Mouse (Mus musculus) midbrain, embryonic 13.5 days (tissue): ENCODE results near the gene Atp6v1f. TPM values are rescaled to one million over a fixed set of nuclear protein-coding genes. Genes with fewer than 3 reads are reported as not detected.

Experiments used
- ATAC-seq: fragments of 200-750 bp; cut with Nextera tagmentation; 2 replicates; pipeline ENCODE4 v1.8.0; 2017; ENCODE audit warnings: mild to moderate bottlenecking, moderate TSS enrichment, moderate library complexity
- H3K27ac ChIP-seq: fragments of 300-500 bp; sonication (generic); 2 replicates; pipeline ENCODE4 v1.5.1; 2015; ENCODE audit warnings: inconsistent platforms, mild to moderate bottlenecking, moderate library complexity
- H3K27me3 ChIP-seq: fragments of 300-500 bp; sonication (generic); 2 replicates; pipeline ENCODE4 v1.6.1; 2015; ENCODE audit warnings: mild to moderate bottlenecking, inconsistent platforms
- H3K36me3 ChIP-seq: fragments of 300-500 bp; sonication (generic); 2 replicates; pipeline ENCODE4 v1.6.1; 2015; ENCODE audit warnings: mild to moderate bottlenecking, inconsistent platforms
- H3K4me1 ChIP-seq: fragments of 300-500 bp; sonication (generic); replicated peaks from 2 replicates; pipeline ENCODE4 v1.6.1; 2015; ENCODE audit warnings: inconsistent platforms
- H3K4me2 ChIP-seq: fragments of 300-500 bp; sonication (generic); replicated peaks from 2 replicates; pipeline ENCODE4 v1.6.1; 2015; ENCODE audit warnings: moderate library complexity, mild to moderate bottlenecking, inconsistent platforms
- H3K4me3 ChIP-seq: fragments of 300-500 bp; sonication (generic); replicated peaks from 2 replicates; pipeline ENCODE4 v1.5.1; 2015; ENCODE audit warnings: mild to moderate bottlenecking, inconsistent platforms
- H3K9ac ChIP-seq: fragments of 300-500 bp; sonication (generic); replicated peaks from 2 replicates; pipeline ENCODE4 v1.6.1; 2015; ENCODE audit warnings: mild to moderate bottlenecking, inconsistent platforms
- H3K9me3 ChIP-seq: fragments of 300-500 bp; sonication (generic); 2 replicates; pipeline ENCODE4 v1.6.1; 2016; ENCODE audit warnings: mild to moderate bottlenecking, inconsistent platforms
- WGBS: fragments of 180-500 bp; shearing (Covaris S2); methylation state at CpG from one replicate; pipeline ENCODE4 v1.1.7; 2015; 5-methylcytosine and 5-hydroxymethylcytosine counted together
- polyA plus RNA-seq: library from polyadenylated mRNA; unstranded; fragments of >200 nt; fragmentation: Nextera tagmentation; extraction: Ambion mirVana; gene quantifications from 2 replicates; pipeline ENCODE4 v1.2.1, GENCODE M21; 2015

The Atp6v1f gene
- polyA plus RNA-seq, 1 experiment from 2014 or later: 328 TPM

- Histone ChIP-seq H3K36me3 (no peaks in the 10 kb centered on the region), H3K4me2 (no peak overlapping the region), H3K9ac (no peak overlapping the region), H3K27me3 (peaks cover 48% of the 10 kb centered on the region), H3K4me3 (no peak overlapping the region), H3K9me3 (no peaks in the 10 kb centered on the region), H3K4me1 (no peaks in the 10 kb centered on the region), H3K27ac (no peak overlapping the region)
- WGBS: 90% methylated on average over 1 of the region's 1 CpGs
- no peak for ATAC-seq
These were observed 34.1 kb downstream of the Atp6v1f start for GRCm38 (mm10) chr6:29501599-29501998.

GRCm38 (mm10) chr6:29505493-29505892, 38.0 kb downstream of the Atp6v1f start:
- Histone ChIP-seq H3K4me2 (no peak overlapping the region), H3K27ac (no peak overlapping the region), H3K27me3 (peaks cover 56% of the 10 kb centered on the region), H3K4me3 (no peak overlapping the region), H3K36me3 (no peaks in the 10 kb centered on the region), H3K4me1 (peaks cover 11% of the 10 kb centered on the region), H3K9ac (no peak overlapping the region; the same call in 1 of the 2 replicates), H3K9me3 (no peaks in the 10 kb centered on the region)
- ATAC-seq: no peak
- WGBS: 84% methylated on average over 5 of the region's 5 CpGs

GRCm38 (mm10) chr6:29506834-29507233, 39.3 kb downstream of the Atp6v1f start:
- Histone ChIP-seq H3K9ac (0 out of 2 replicates have a peak overlapping the region, but pooled peaks have one; percentile 19), H3K4me3 (peak overlapping the region; percentile 47), H3K4me1 (peaks cover 11% of the 10 kb centered on the region), H3K36me3 (no peaks in the 10 kb centered on the region), H3K27me3 (peaks cover 56% of the 10 kb centered on the region), H3K27ac (no peak overlapping the region), H3K9me3 (no peaks in the 10 kb centered on the region), H3K4me2 (peak overlapping the region; percentile 65)
- 24% methylated on average over 8 of the region's 8 CpGs for WGBS
- ATAC-seq: peak; percentile 60

GRCm38 (mm10) chr6:29507447-29508309, 40.2 kb downstream of the Atp6v1f start, which contains the start of gene Kcp:
TSS of gene Kcp (minus strand) at chr6:29507952.
- peak; percentile 72 for ATAC-seq
- H3K27me3 ChIP-seq: peaks cover 56% of the 10 kb centered on the region
- H3K4me2 ChIP-seq: peak within 1 kb of the TSS; percentile 65
- H3K27ac ChIP-seq: no peak within 1 kb of the TSS
- no peaks in the 10 kb centered on the region for H3K9me3 ChIP-seq
- H3K4me1 ChIP-seq: peaks cover 11% of the 10 kb centered on the region
- H3K9ac ChIP-seq: peak within 1 kb of the TSS; percentile 68
- 2% methylated on average over 23 of the region's 47 CpGs for WGBS
- H3K36me3 ChIP-seq: no peaks in the 10 kb centered on the region
- H3K4me3 ChIP-seq: peak within 1 kb of the TSS; percentile 47

- Histone ChIP-seq H3K27me3 (peaks cover 50% of the 10 kb centered on the region), H3K27ac (no peak overlapping the region)
- WGBS: 48% methylated on average over 2 of the region's 2 CpGs
These were observed 41.6 kb downstream of the Atp6v1f start for GRCm38 (mm10) chr6:29509086-29509485.

GRCm38 (mm10) chr6:29513284-29513683, 45.8 kb downstream of the Atp6v1f start:
- no peaks in the 10 kb centered on the region for H3K36me3 ChIP-seq
- H3K9ac ChIP-seq: no peak overlapping the region
- peak; percentile 67 for ATAC-seq
- under 1% methylated on average over 11 of the region's 11 CpGs for WGBS
- peaks cover 10% of the 10 kb centered on the region for H3K4me1 ChIP-seq
- H3K9me3 ChIP-seq: no peaks in the 10 kb centered on the region
- H3K27ac ChIP-seq: no peak overlapping the region
- H3K4me3 ChIP-seq: peak overlapping the region; percentile 7; the same call in 1 of the 2 replicates
- H3K4me2 ChIP-seq: peak overlapping the region; percentile 46
- H3K27me3 ChIP-seq: peaks cover 27% of the 10 kb centered on the region

More at GRCm38 (mm10) chr6:29509086-29509485, 41.6 kb downstream of the Atp6v1f start:
- H3K9me3 ChIP-seq: no peaks in the 10 kb centered on the region
- no peak for ATAC-seq
- no peak overlapping the region for H3K4me2 ChIP-seq
- H3K36me3 ChIP-seq: no peaks in the 10 kb centered on the region
- H3K9ac ChIP-seq: no peak overlapping the region
- H3K4me3 ChIP-seq: no peak overlapping the region
- H3K4me1 ChIP-seq: peaks cover 21% of the 10 kb centered on the region

GRCm38 (mm10) chr6:29517139-29517538, 49.6 kb downstream of the Atp6v1f start:
- Histone ChIP-seq H3K36me3 (no peaks in the 10 kb centered on the region), H3K27me3 (peaks cover 12% of the 10 kb centered on the region; the same call in 1 of the 2 replicates), H3K4me3 (no peak overlapping the region), H3K4me1 (peaks cover 10% of the 10 kb centered on the region), H3K27ac (no peak overlapping the region), H3K4me2 (no peak overlapping the region), H3K9ac (no peak overlapping the region), H3K9me3 (no peaks in the 10 kb centered on the region)
- WGBS: 6% methylated on average over 5 of the region's 5 CpGs
- peak; percentile 66 for ATAC-seq

Other genes with a start within 250 kb of the Atp6v1f start
- gene Hilpda, start 195.2 kb upstream of the Atp6v1f start, polyA plus RNA-seq: 34.5 and 36.7 TPM in 2 replicates
- gene Fam71f2, start 188.1 kb upstream of the Atp6v1f start, polyA plus RNA-seq: 0.46 and 0.54 TPM in 2 replicates
- not detected in 2 replicates for gene Fam71f1, start 148.6 kb upstream of the Atp6v1f start, polyA plus RNA-seq
- gene Calu, start 119.6 kb upstream of the Atp6v1f start, polyA plus RNA-seq: 158 and 166 TPM in 2 replicates
- gene Opn1sw, start 79.2 kb upstream of the Atp6v1f start, polyA plus RNA-seq: 0.30 and 0.41 TPM in 2 replicates
- 28.6 and 30.4 TPM in 2 replicates for gene Ccdc136, start 71.4 kb upstream of the Atp6v1f start, polyA plus RNA-seq
- gene Flnc, start 34.5 kb upstream of the Atp6v1f start, polyA plus RNA-seq: 2.8 and 3.8 TPM in 2 replicates
- 0.47 and 0.53 TPM in 2 replicates for gene Atp6v1fnb, start 3.7 kb downstream of the Atp6v1f start, polyA plus RNA-seq
- 11.7 and 14.0 TPM in 2 replicates for gene Kcp, start 40.2 kb downstream of the Atp6v1f start, polyA plus RNA-seq
- 1.3 and 1.6 TPM in 2 replicates for gene Irf5, start 58.9 kb downstream of the Atp6v1f start, polyA plus RNA-seq
- 97.7 and 106 TPM in 2 replicates for gene Tnpo3, start 142.2 kb downstream of the Atp6v1f start, polyA plus RNA-seq
- gene Tspan33, start 226.5 kb downstream of the Atp6v1f start, polyA plus RNA-seq: 3.4 and 6.0 TPM in 2 replicates